Mouse (Mus musculus): ENCODE measurements around the gene B830017H08Rik. TPM values are rescaled to one million over a fixed set of nuclear protein-coding genes. Genes with fewer than 3 reads are reported as not detected.
A peak's percentile ranks its signal among the peaks of the same experiment; 100 is the strongest.

The B830017H08Rik gene
- polyA plus RNA-seq, 1 experiment from 2014 or later = 0.37 TPM

DNA sequence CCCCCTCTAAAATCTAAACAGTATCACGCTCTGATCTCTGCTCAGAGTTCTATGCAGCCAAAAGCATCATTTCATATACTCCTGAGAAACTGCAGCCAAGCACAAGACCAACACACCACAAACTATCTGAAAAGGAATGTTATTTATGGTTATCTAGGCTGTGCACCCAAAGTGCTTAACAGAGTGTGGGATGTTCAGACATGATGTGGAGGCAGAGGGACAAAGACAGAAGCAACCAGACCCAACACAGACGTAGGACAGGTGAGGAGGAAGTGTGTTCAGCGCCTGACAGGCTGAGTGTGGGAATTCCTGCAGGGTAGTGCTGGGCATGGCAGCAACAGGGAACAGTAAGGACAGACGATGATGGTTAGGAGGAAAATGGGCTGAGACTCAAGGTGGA is 46.6 kb downstream of the B830017H08Rik start:
- Histone ChIP-seq H3K36me3 (ENCODE audit: control insufficient read depth, insufficient read depth, low read length) (0 out of 2 replicates have a peak, but pooled peaks cover 2% of the 10 kb centered on the region), H3K4me2 (no peak overlapping the region), H3K4me1 (ENCODE audit: control insufficient read depth, insufficient read depth, low read length) (no peaks in the 10 kb centered on the region), H3K4me3 (ENCODE audit: low read depth, low read length) (no peak overlapping the region), H3K9ac (ENCODE audit: low read length) (no peak overlapping the region), H3K27ac (ENCODE audit: low read depth, low read length) (no peak overlapping the region), H3K9me3 (ENCODE audit: control insufficient read depth, low read length) (no peaks in the 10 kb centered on the region), H3K27me3 (ENCODE audit: control insufficient read depth, insufficient read depth, low read length) (no peaks in the 10 kb centered on the region)
- 96% methylated on average over 4 of the region's 4 CpGs for WGBS
- ATAC-seq (ENCODE audit: low FRiP score) (no peak), DNase-seq (ENCODE audit: low spot score, missing footprints) (peak; percentile 66)

DNA sequence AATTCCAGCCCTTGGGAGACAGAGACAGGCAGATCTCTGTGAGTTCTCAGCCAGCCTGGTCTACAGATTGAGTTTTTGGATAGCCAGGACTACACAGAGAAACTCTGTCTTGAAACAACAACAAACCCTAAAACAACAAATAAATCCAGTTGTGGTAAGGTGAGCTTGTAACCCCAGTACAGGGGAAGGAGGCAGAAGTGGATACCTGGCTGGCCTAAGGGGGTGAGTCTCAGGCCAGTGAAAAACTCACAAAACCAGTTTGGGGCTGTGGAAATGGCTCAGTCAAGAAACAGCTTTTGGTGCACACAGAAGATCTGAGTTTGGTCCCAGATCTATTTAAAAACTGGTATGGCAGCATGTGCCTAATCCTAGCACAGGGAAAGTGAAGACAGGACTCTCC is 49.3 kb downstream of the B830017H08Rik start:
- Histone ChIP-seq H3K9me3 (ENCODE audit: control insufficient read depth, low read length) (no peaks in the 10 kb centered on the region), H3K4me3 (ENCODE audit: low read depth, low read length) (no peak overlapping the region), H3K4me1 (ENCODE audit: control insufficient read depth, insufficient read depth, low read length) (no peaks in the 10 kb centered on the region), H3K27me3 (ENCODE audit: control insufficient read depth, insufficient read depth, low read length) (no peaks in the 10 kb centered on the region), H3K27ac (ENCODE audit: low read depth, low read length) (no peak overlapping the region), H3K4me2 (no peak overlapping the region), H3K9ac (ENCODE audit: low read length) (no peak overlapping the region), H3K36me3 (ENCODE audit: control insufficient read depth, insufficient read depth, low read length) (0 out of 2 replicates have a peak, but pooled peaks cover 2% of the 10 kb centered on the region)
- DNase-seq (ENCODE audit: low spot score, missing footprints) (peak; percentile 44), ATAC-seq (ENCODE audit: low FRiP score) (no peak)

DNA sequence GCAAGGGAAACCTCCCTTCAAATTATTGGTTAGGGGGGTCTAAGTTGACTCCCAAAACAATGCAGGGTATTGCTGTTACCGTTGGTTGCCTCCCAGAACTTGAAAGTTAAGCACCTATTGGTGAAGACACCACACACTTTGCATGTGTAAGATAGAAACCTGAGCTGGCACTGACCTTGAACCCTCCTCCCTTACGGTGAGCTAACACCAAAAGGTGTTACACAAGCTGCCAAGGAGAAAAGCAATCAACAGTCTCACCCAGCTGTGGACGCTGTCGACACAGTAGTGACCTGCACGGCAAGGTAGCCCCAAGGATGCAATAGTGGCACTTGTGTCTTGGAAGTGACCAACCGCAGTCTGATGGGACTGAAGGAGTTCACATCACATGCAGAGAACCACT is 51.2 kb downstream of the B830017H08Rik start:
- H3K9me3 ChIP-seq (ENCODE audit: control insufficient read depth, low read length) = no peaks in the 10 kb centered on the region
- H3K36me3 ChIP-seq (ENCODE audit: control insufficient read depth, insufficient read depth, low read length) = 0 out of 2 replicates have a peak, but pooled peaks cover 2% of the 10 kb centered on the region
- H3K4me1 ChIP-seq (ENCODE audit: control insufficient read depth, insufficient read depth, low read length) = no peaks in the 10 kb centered on the region
- ATAC-seq (ENCODE audit: low FRiP score) (no peak), DNase-seq (ENCODE audit: low spot score, missing footprints) (peak; percentile 57)
- H3K4me3 ChIP-seq (ENCODE audit: low read depth, low read length) = no peak overlapping the region
- 90% methylated on average over 6 of the region's 6 CpGs for WGBS
- no peak overlapping the region for H3K9ac ChIP-seq (ENCODE audit: low read length)
- H3K27ac ChIP-seq (ENCODE audit: low read depth, low read length) = no peak overlapping the region
- no peak overlapping the region for H3K4me2 ChIP-seq
- no peaks in the 10 kb centered on the region for H3K27me3 ChIP-seq (ENCODE audit: control insufficient read depth, insufficient read depth, low read length)

Other genes starting within 250 kb of the B830017H08Rik start
- 1.5 and 2.0 TPM in 2 replicates for gene Slc7a4, start 249.9 kb upstream of the B830017H08Rik start, polyA plus RNA-seq (2014; fragmentation: Nextera tagmentation; extraction: Ambion mirVana)
- 41.1 and 46.5 TPM in 2 replicates for gene Smpd4, start 213.8 kb upstream of the B830017H08Rik start, polyA plus RNA-seq (2014; fragmentation: Nextera tagmentation; extraction: Ambion mirVana)
- 4.8 and 5.4 TPM in 2 replicates for gene Ccdc74a, start 186.7 kb upstream of the B830017H08Rik start, polyA plus RNA-seq (2014; fragmentation: Nextera tagmentation; extraction: Ambion mirVana)
- 28.9 and 29.4 TPM in 2 replicates for gene Med15, start 100.2 kb upstream of the B830017H08Rik start, polyA plus RNA-seq (2014; fragmentation: Nextera tagmentation; extraction: Ambion mirVana)
- gene Klhl22, start 73.5 kb upstream of the B830017H08Rik start, polyA plus RNA-seq (2014; fragmentation: Nextera tagmentation; extraction: Ambion mirVana) = 38.7 and 39.5 TPM in 2 replicates
- gene Scarf2, start 35.8 kb upstream of the B830017H08Rik start, polyA plus RNA-seq (2014; fragmentation: Nextera tagmentation; extraction: Ambion mirVana) = 3.8 and 4.4 TPM in 2 replicates
- gene Car15, start 5.2 kb downstream of the B830017H08Rik start, polyA plus RNA-seq (2014; fragmentation: Nextera tagmentation; extraction: Ambion mirVana) = 2.2 and 2.3 TPM in 2 replicates
- gene Gm20518, start 58.5 kb downstream of the B830017H08Rik start, polyA plus RNA-seq (2014; fragmentation: Nextera tagmentation; extraction: Ambion mirVana) = 0.16 and 0.25 TPM in 2 replicates
- gene Tssk1, start 61.1 kb downstream of the B830017H08Rik start, polyA plus RNA-seq (2014; fragmentation: Nextera tagmentation; extraction: Ambion mirVana) = not detected in 2 replicates
- gene Dgcr2, start 65.4 kb downstream of the B830017H08Rik start, polyA plus RNA-seq (2014; fragmentation: Nextera tagmentation; extraction: Ambion mirVana) = 74.2 and 83.3 TPM in 2 replicates
- 0.15 TPM in 1 of 2 replicates, not detected in the other for gene Tssk2, start 65.5 kb downstream of the B830017H08Rik start, polyA plus RNA-seq (2014; fragmentation: Nextera tagmentation; extraction: Ambion mirVana)
- gene Ess2, start 78.2 kb downstream of the B830017H08Rik start, polyA plus RNA-seq (2014; fragmentation: Nextera tagmentation; extraction: Ambion mirVana) = 39.4 and 41.4 TPM in 2 replicates
- gene Gsc2, start 81.9 kb downstream of the B830017H08Rik start, polyA plus RNA-seq (2014; fragmentation: Nextera tagmentation; extraction: Ambion mirVana) = 0.95 and 1.1 TPM in 2 replicates
- 96.5 and 97.6 TPM in 2 replicates for gene Slc25a1, start 95.1 kb downstream of the B830017H08Rik start, polyA plus RNA-seq (2014; fragmentation: Nextera tagmentation; extraction: Ambion mirVana)
- not detected in 2 replicates for gene Vpreb2, start 147.3 kb downstream of the B830017H08Rik start, polyA plus RNA-seq (2014; fragmentation: Nextera tagmentation; extraction: Ambion mirVana)
- 128 and 134 TPM in 2 replicates for gene Dgcr6, start 219.7 kb downstream of the B830017H08Rik start, polyA plus RNA-seq (2014; fragmentation: Nextera tagmentation; extraction: Ambion mirVana)